Mouse (Mus musculus): ENCODE results near the gene Vtcn1. TPM values are rescaled to one million over a fixed set of nuclear protein-coding genes. Genes with fewer than 3 reads are reported as not detected.

Vtcn1 gene
- polyA plus RNA-seq, 1 experiment: not detected

DNA sequence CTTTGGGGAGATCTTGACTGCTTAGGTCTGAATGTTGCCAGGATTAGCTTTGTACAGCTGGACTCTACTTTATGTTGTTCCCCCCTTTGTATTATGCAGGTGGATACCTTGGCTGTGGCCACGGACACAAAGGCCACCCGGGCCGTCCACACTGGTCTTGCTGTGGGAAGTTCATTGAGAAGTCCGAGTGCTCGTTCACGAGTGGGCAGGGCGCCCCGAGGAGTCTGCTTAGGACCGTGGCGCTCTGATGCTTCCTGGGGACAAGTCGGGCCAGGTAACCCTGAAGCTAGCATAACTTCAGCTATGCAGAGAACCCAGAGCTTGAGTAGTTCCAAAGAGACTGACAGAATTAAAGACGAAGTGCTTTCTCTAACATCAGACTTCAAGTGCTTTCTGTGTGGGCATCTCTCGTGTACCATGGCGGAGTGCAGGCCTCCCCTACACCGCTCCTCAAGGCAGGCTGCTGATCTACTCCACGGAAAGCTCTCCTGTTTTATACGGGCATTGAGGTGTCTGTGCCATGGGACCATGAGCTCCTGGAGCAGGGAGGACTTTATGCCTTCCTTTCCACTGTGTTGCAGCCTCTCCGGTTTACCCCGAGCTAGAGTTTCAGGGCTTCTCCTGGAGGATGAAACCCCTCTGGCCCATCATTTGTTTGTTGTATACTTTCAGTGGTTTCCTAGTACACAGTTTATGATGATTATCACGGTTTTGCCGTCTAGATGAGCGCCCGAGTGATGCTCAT lies 106.2 kb downstream of the Vtcn1 start:
- no peak for DNase-seq (ENCODE audit: low read depth in 1 of 2, low spot score in 2 of 2)
- Histone ChIP-seq H3K4me1 (ENCODE audit: control insufficient read depth, insufficient read depth, insufficient read length) (peaks cover 6% of the 10 kb centered on the region; the same call in 1 of the 2 replicates), H3K27me3 (ENCODE audit: control insufficient read depth, insufficient read depth, low read length) (no peaks in the 10 kb centered on the region), H3K36me3 (ENCODE audit: control insufficient read depth, insufficient read depth, low read length) (no peaks in the 10 kb centered on the region), H3K4me3 (ENCODE audit: extremely low read depth, insufficient read depth, insufficient read length) (no peak overlapping the region), H3K27ac (ENCODE audit: insufficient read depth, low read length) (no peak overlapping the region)
- TF ChIP-seq POLR2A (IDR thresholded peaks at IDR 0.05; ENCODE audit: low read depth, low read length) (no peak), CTCF (IDR thresholded peaks at IDR 0.05; ENCODE audit: extremely low read depth, insufficient read depth, insufficient read length, insufficient replicate concordance) (no peak)
- 94% methylated on average over 23 of the region's 23 CpGs for WGBS

DNA sequence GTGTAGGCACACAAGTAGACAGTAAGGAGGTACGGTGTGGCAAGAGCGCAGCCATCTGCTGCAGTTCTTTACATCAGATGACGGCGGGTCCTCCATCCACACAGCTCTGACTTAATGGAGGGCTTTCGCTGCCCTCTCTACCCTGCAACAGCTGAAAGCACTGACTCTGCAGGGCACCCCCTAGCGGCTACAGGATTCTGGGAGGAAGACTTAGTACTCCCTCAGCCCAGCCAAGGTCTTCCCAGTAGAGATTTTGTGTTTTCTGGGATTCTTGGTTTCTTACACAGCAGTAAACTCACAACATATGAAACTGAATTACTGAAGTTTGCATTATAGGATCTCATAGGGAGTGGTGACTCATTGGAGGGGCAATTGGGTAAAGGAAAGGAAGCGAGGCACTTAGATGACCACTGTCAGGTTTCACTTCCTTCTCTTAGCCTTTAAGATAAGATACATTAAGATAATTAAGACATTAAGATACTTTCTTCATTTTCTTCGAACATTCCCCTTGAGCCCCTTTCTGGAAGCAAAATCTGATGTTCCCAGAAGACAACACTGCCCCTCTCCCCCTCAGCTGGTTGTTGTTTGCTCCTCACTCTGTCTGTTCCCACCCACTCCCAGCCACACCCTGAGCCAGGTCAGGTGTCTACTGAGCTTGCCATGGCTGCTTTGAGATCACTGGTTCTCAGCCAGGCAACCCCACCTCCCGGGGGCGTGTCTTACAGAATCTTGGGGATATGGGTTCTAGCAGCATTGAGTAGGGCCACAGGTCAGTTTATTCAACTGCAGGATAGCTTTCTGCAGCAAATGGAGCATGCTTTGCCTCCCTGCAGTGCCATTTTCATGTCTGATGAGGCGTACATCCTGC lies 107.1 kb downstream of the Vtcn1 start:
- no peak overlapping the region for H3K4me3 ChIP-seq (ENCODE audit: extremely low read depth, insufficient read depth, insufficient read length)
- H3K27ac ChIP-seq (ENCODE audit: insufficient read depth, low read length): no peak overlapping the region
- 79% methylated on average over 11 of the region's 11 CpGs for WGBS
- peak in 1 of 2 experiments; percentile 17 for DNase-seq (ENCODE audit: low read depth in 1 of 2, low spot score in 2 of 2)
- H3K4me1 ChIP-seq (ENCODE audit: control insufficient read depth, insufficient read depth, insufficient read length): peaks cover 6% of the 10 kb centered on the region; the same call in 1 of the 2 replicates
- H3K27me3 ChIP-seq (ENCODE audit: control insufficient read depth, insufficient read depth, low read length): no peaks in the 10 kb centered on the region
- no peaks in the 10 kb centered on the region for H3K36me3 ChIP-seq (ENCODE audit: control insufficient read depth, insufficient read depth, low read length)
- TF ChIP-seq POLR2A (IDR thresholded peaks at IDR 0.05; ENCODE audit: low read depth, low read length): no peak

DNA sequence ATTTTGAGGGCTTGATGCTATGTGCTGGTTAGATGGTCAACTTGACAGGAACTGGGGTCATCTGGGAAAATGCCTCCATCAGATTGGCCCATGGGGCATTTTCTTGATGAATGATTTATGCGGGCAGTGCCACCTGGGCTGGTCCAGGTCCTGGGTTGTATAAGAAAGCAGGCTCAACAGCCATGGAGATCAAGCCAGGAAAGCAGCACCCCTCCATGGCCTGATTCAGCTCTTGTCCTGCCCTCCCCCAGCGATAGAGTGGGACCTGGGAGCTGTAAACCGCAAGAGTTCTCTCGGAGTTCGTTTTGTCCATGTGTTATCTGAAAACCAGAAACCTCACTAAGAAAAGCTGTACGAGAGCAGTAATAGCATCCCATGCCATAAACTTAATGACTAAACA lies 110.3 kb downstream of the Vtcn1 start:
- no peak overlapping the region for H3K27ac ChIP-seq (ENCODE audit: insufficient read depth, low read length)
- no peaks in the 10 kb centered on the region for H3K27me3 ChIP-seq (ENCODE audit: control insufficient read depth, insufficient read depth, low read length)
- no peak for DNase-seq (ENCODE audit: low read depth in 1 of 2, low spot score in 2 of 2)
- TF ChIP-seq CTCF (IDR thresholded peaks at IDR 0.05; ENCODE audit: extremely low read depth, insufficient read depth, insufficient read length, insufficient replicate concordance) (no peak), POLR2A (IDR thresholded peaks at IDR 0.05; ENCODE audit: low read depth, low read length) (no peak)
- peaks cover 4% of the 10 kb centered on the region; the same call in 1 of the 2 replicates for H3K36me3 ChIP-seq (ENCODE audit: control insufficient read depth, insufficient read depth, low read length)
- no peak overlapping the region for H3K4me3 ChIP-seq (ENCODE audit: extremely low read depth, insufficient read depth, insufficient read length)
- 93% methylated on average over 6 of the region's 6 CpGs for WGBS
- peaks cover 6% of the 10 kb centered on the region; the same call in 1 of the 2 replicates for H3K4me1 ChIP-seq (ENCODE audit: control insufficient read depth, insufficient read depth, insufficient read length)

DNA sequence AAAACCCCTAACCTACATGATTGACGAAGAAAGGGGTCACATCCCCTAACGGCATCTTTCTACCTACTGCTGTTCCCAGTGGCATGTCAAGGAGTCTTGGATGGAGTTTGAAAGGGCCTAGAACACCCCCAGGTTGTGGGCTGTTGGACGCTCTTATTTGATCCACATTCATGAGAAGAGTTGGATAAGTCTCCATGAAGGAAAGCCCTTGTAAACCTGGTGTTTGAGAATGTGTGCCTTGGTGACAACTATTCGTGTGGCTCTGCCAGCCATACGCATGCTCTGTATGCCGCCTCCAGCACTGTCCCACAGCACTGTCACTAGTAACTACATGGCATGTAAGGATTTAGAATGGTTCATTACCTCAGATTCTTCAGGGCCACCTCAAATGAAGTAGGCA lies 110.9 kb downstream of the Vtcn1 start:
- Histone ChIP-seq H3K4me3 (ENCODE audit: extremely low read depth, insufficient read depth, insufficient read length) (no peak overlapping the region), H3K27me3 (ENCODE audit: control insufficient read depth, insufficient read depth, low read length) (no peaks in the 10 kb centered on the region), H3K4me1 (ENCODE audit: control insufficient read depth, insufficient read depth, insufficient read length) (peaks cover 6% of the 10 kb centered on the region; the same call in 1 of the 2 replicates), H3K36me3 (ENCODE audit: control insufficient read depth, insufficient read depth, low read length) (peaks cover 6% of the 10 kb centered on the region; the same call in 1 of the 2 replicates), H3K27ac (ENCODE audit: insufficient read depth, low read length) (no peak overlapping the region)
- TF ChIP-seq CTCF (IDR thresholded peaks at IDR 0.05; ENCODE audit: extremely low read depth, insufficient read depth, insufficient read length, insufficient replicate concordance): no peak
- no peak for TF ChIP-seq POLR2A (IDR thresholded peaks at IDR 0.05; ENCODE audit: low read depth, low read length)
- WGBS: 96% methylated on average over 6 of the region's 6 CpGs
- no peak for DNase-seq (ENCODE audit: low read depth in 1 of 2, low spot score in 2 of 2)

DNA sequence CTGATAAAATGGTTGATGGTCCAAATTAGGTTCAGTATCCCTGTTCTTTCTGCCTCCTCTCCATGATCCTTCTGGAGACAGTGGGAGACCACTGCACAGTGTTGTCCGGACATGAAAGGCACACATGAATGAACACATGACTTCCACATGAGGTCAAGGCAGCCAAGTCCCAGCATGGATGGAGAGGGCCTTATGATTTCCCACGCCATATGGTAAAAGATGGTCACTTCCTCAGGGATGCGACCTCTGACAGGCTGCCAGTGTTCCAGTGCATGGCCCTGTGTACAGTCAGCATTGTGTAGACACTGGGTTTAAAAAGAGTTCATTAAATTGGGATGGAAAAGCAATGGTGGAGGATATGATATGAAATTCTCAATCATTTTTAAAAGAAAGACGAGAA lies 113.0 kb downstream of the Vtcn1 start:
- H3K4me1 ChIP-seq (ENCODE audit: control insufficient read depth, insufficient read depth, insufficient read length): no peaks in the 10 kb centered on the region
- DNase-seq (ENCODE audit: low read depth in 1 of 2, low spot score in 2 of 2): no peak
- peaks cover 13% of the 10 kb centered on the region; the same call in 1 of the 2 replicates for H3K36me3 ChIP-seq (ENCODE audit: control insufficient read depth, insufficient read depth, low read length)
- no peak overlapping the region for H3K27ac ChIP-seq (ENCODE audit: insufficient read depth, low read length)
- TF ChIP-seq CTCF (IDR thresholded peaks at IDR 0.05; ENCODE audit: extremely low read depth, insufficient read depth, insufficient read length, insufficient replicate concordance): no peak
- no peak for TF ChIP-seq POLR2A (IDR thresholded peaks at IDR 0.05; ENCODE audit: low read depth, low read length)
- WGBS: 93% methylated on average over 4 of the region's 4 CpGs
- H3K4me3 ChIP-seq (ENCODE audit: extremely low read depth, insufficient read depth, insufficient read length): no peak overlapping the region
- no peaks in the 10 kb centered on the region for H3K27me3 ChIP-seq (ENCODE audit: control insufficient read depth, insufficient read depth, low read length)

DNA sequence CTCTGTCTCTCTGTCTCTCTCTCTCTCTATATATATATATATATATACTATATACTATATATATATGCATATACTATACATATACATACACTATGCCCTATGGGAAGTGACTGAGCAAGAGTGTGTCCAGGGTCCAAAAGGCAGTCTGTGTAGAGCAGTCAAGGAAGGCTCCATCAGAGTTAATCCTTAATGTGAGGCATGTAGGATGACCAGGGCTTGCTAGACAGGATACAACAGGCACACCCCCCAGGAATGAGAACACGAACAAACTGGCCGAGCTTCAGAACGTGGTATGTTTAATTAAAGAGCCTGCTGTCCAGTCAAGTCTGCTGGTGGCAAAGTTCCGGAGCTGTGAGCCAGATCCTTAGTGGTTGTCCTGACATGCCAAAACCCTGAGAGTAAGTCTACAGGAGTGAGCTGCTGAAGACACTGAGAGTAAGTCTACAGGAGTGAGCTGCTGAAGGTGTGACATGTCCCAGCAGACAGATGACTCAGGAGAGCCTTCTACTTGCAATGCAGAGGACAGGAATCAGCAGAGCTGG lies 115.3 kb downstream of the Vtcn1 start:
- WGBS: 99% methylated on average over 4 of the region's 4 CpGs
- no peak for TF ChIP-seq CTCF (IDR thresholded peaks at IDR 0.05; ENCODE audit: extremely low read depth, insufficient read depth, insufficient read length, insufficient replicate concordance)
- no peak for TF ChIP-seq POLR2A (IDR thresholded peaks at IDR 0.05; ENCODE audit: low read depth, low read length)
- Histone ChIP-seq H3K4me3 (ENCODE audit: extremely low read depth, insufficient read depth, insufficient read length) (no peak overlapping the region), H3K4me1 (ENCODE audit: control insufficient read depth, insufficient read depth, insufficient read length) (no peaks in the 10 kb centered on the region), H3K27me3 (ENCODE audit: control insufficient read depth, insufficient read depth, low read length) (no peaks in the 10 kb centered on the region), H3K36me3 (ENCODE audit: control insufficient read depth, insufficient read depth, low read length) (peaks cover 19% of the 10 kb centered on the region), H3K27ac (ENCODE audit: insufficient read depth, low read length) (no peak overlapping the region)
- no peak for DNase-seq (ENCODE audit: low read depth in 1 of 2, low spot score in 2 of 2)

Other genes with a start within 250 kb of the Vtcn1 start
- gene Man1a2, start 140.0 kb upstream of the Vtcn1 start, polyA plus RNA-seq (2012; rRNA removed): 4.4 and 20.9 TPM in 2 replicates
- gene Trim45, start 96.7 kb downstream of the Vtcn1 start, polyA plus RNA-seq (2012; rRNA removed): 1.4 TPM in 2 replicates
- gene Ttf2, start 144.2 kb downstream of the Vtcn1 start, polyA plus RNA-seq (2012; rRNA removed): 3.1 and 3.3 TPM in 2 replicates
- gene Cd101, start 204.1 kb downstream of the Vtcn1 start, polyA plus RNA-seq (2012; rRNA removed): 1.9 and 2.8 TPM in 2 replicates